Mouse (Mus musculus): ENCODE data around the gene Gbx1. TPM values are rescaled to one million over a fixed set of nuclear protein-coding genes. Genes with fewer than 3 reads are reported as not detected.
A peak's percentile ranks its signal among the peaks of the same experiment; 100 is the strongest.

The Gbx1 gene
- total and polyA plus RNA-seq, 2 experiments from 2014 or later = not detected

DNA sequence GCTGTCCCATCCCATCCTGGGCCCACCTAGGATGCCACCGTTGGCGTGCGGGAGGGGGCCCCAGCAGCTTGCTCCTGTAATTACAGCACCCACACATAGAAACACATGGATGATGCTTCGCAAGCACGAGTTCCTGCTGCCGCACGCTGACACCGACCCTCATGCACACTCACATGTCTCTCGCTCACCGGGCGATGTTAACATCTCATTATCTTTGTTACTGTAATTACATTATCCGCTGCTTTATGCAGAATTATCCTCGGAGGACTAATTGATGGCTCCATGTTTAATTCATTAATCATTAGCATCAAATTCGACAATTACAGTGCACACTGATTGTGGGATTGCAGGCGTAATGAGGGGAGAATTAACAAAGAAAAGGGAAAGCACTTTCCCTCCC, 32.0 kb downstream of the Gbx1 start:
- no peak overlapping the region for H3K4me2 ChIP-seq (ENCODE audit: low read depth, low read length)
- peaks cover 94% of the 10 kb centered on the region for H3K36me3 ChIP-seq (replicated peaks; ENCODE audit: control insufficient read depth, insufficient read depth, low read length)
- ATAC-seq (ENCODE audit: insufficient read depth, low read depth) = no peak
- H3K27me3 ChIP-seq (ENCODE audit: control insufficient read depth, insufficient read depth, low read length) = no peaks in the 10 kb centered on the region
- WGBS = 93% methylated on average over 15 of the region's 15 CpGs
- no peak overlapping the region for H3K9ac ChIP-seq (replicated peaks; ENCODE audit: low read depth, low read length)
- H3K9me3 ChIP-seq (replicated peaks; ENCODE audit: control insufficient read depth, low read length) = no peaks in the 10 kb centered on the region
- no peak overlapping the region for H3K27ac ChIP-seq (ENCODE audit: low read depth)
- no peaks in the 10 kb centered on the region for H3K4me1 ChIP-seq (ENCODE audit: control insufficient read depth, insufficient read depth)
- TF ChIP-seq EP300 (IDR thresholded peaks at IDR 0.05; ENCODE audit: low read depth) = no peak
- no peak for TF ChIP-seq CTCF (IDR thresholded peaks at IDR 0.05; ENCODE audit: low read depth)
- no peak overlapping the region for H3K4me3 ChIP-seq (ENCODE audit: low read depth, low read length)
- no peak for DNase-seq (ENCODE audit: low spot score)

DNA sequence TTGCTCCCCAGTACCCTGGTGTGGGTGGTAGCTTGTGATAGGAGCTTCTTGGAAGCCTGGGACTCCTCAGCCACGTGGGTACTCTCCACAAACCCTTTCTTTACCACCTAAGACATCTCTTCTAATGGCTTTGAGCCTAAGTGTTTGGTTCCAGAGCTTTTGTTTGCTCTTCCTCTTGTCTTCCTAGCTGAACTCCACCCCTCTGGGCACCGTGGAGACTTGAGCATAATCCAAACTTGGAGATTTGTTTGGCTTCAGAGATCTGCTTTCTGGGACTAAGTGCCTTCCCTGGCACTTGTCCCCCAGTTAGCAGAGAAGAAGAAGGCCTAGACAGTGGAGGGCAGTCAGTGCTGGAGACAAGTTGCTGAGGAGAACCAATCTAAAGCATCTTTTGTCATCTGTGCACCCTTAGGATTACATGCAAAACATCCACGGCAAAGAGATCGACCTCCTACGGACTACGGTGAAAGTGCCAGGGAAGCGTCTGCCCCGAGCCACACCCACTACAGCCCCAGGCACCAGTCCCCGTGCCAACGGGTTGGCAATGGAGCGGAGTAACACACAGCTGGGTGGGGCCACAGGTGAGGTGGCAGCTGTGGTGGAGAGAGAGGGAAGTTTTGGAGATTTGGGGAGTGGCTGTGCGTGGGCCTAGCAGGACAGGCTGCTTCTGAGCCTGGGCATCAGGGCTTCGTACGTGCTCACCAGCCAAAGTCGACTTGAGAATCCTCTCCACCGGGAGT, 34.3 kb downstream of the Gbx1 start:
- Histone ChIP-seq H3K4me2 (ENCODE audit: low read depth, low read length) (no peak overlapping the region), H3K27ac (ENCODE audit: low read depth) (no peak overlapping the region), H3K27me3 (ENCODE audit: control insufficient read depth, insufficient read depth, low read length) (no peaks in the 10 kb centered on the region), H3K4me1 (ENCODE audit: control insufficient read depth, insufficient read depth) (no peaks in the 10 kb centered on the region), H3K4me3 (ENCODE audit: low read depth, low read length) (no peak overlapping the region), H3K9me3 (replicated peaks; ENCODE audit: control insufficient read depth, low read length) (no peaks in the 10 kb centered on the region), H3K36me3 (replicated peaks; ENCODE audit: control insufficient read depth, insufficient read depth, low read length) (peaks cover 94% of the 10 kb centered on the region), H3K9ac (replicated peaks; ENCODE audit: low read depth, low read length) (no peak overlapping the region)
- WGBS = 83% methylated on average over 16 of the region's 16 CpGs
- no peak for TF ChIP-seq EP300 (IDR thresholded peaks at IDR 0.05; ENCODE audit: low read depth)
- ATAC-seq (ENCODE audit: insufficient read depth, low read depth) = no peak
- no peak for DNase-seq (ENCODE audit: low spot score)

DNA sequence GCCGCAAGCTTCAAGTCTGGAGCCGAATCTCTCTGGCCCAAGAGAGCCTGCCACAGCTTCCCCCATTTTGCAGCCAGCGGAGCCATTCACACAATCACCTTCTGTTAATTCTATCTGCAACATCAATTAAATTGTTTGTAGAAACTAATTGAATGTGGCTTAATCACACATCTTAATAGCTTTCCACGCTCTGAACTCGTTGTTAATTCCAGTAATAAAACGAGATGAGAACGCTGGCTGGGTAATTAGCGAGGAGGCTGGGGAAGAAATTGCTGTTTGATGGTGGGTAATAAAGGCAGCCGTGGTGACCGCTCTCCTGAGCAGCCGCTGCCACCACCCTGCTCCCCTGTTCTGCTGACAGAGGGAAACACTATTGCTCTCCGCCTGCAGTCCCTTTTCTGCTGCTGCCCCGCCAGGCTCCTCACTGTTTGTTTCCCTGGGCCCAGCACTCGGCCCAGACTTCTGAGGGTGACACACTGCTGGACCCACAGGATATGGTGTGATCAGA, 36.5 kb downstream of the Gbx1 start:
- DNase-seq (ENCODE audit: low spot score) (no peak), ATAC-seq (ENCODE audit: insufficient read depth, low read depth) (no peak)
- no peaks in the 10 kb centered on the region for H3K4me1 ChIP-seq (ENCODE audit: control insufficient read depth, insufficient read depth)
- no peaks in the 10 kb centered on the region for H3K27me3 ChIP-seq (ENCODE audit: control insufficient read depth, insufficient read depth, low read length)
- no peak overlapping the region for H3K4me2 ChIP-seq (ENCODE audit: low read depth, low read length)
- no peak overlapping the region for H3K4me3 ChIP-seq (ENCODE audit: low read depth, low read length)
- no peaks in the 10 kb centered on the region for H3K9me3 ChIP-seq (replicated peaks; ENCODE audit: control insufficient read depth, low read length)
- TF ChIP-seq CTCF (IDR thresholded peaks at IDR 0.05; ENCODE audit: low read depth) (no peak), EP300 (IDR thresholded peaks at IDR 0.05; ENCODE audit: low read depth) (no peak)
- WGBS = 88% methylated on average over 14 of the region's 14 CpGs
- H3K36me3 ChIP-seq (replicated peaks; ENCODE audit: control insufficient read depth, insufficient read depth, low read length) = peaks cover 91% of the 10 kb centered on the region
- H3K27ac ChIP-seq (ENCODE audit: low read depth) = no peak overlapping the region
- no peak overlapping the region for H3K9ac ChIP-seq (replicated peaks; ENCODE audit: low read depth, low read length)

GRCm38 (mm10) chr5:24486738-24487137, 40.3 kb downstream of the Gbx1 start:
- H3K36me3 ChIP-seq (replicated peaks; ENCODE audit: control insufficient read depth, insufficient read depth, low read length) = peaks cover 79% of the 10 kb centered on the region
- WGBS = 83% methylated on average over 5 of the region's 5 CpGs
- DNase-seq (ENCODE audit: low spot score) = no peak

DNA sequence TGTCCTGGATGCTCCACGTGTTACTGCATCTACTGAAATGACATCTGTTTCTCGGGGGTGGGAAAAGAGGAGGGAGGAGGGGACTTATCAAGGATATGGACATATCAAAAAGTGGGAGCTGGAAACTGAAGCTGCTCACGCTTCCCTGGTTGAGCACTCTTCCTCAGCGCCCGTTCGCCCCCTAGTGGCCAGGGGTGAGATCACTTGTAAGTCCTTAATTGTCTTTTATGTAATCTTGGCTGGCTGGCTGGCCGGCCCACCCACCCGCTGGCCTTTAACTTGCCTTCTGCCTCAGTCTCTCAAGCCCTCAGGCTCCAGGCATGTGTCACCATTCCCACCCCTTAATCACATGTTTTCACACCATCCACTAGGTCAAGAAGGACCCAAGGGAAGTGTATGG, 40.9 kb downstream of the Gbx1 start:
- Histone ChIP-seq H3K27me3 (ENCODE audit: control insufficient read depth, insufficient read depth, low read length) (no peaks in the 10 kb centered on the region), H3K9me3 (replicated peaks; ENCODE audit: control insufficient read depth, low read length) (no peaks in the 10 kb centered on the region), H3K36me3 (replicated peaks; ENCODE audit: control insufficient read depth, insufficient read depth, low read length) (peaks cover 76% of the 10 kb centered on the region), H3K4me3 (ENCODE audit: low read depth, low read length) (no peak overlapping the region), H3K27ac (ENCODE audit: low read depth) (no peak overlapping the region), H3K4me2 (ENCODE audit: low read depth, low read length) (no peak overlapping the region), H3K4me1 (ENCODE audit: control insufficient read depth, insufficient read depth) (no peaks in the 10 kb centered on the region), H3K9ac (replicated peaks; ENCODE audit: low read depth, low read length) (no peak overlapping the region)
- DNase-seq (ENCODE audit: low spot score) (peak; percentile 77), ATAC-seq (ENCODE audit: insufficient read depth, low read depth) (no peak)
- TF ChIP-seq EP300 (IDR thresholded peaks at IDR 0.05; ENCODE audit: low read depth) = no peak
- TF ChIP-seq CTCF (IDR thresholded peaks at IDR 0.05; ENCODE audit: low read depth) = peak; percentile 85
- 3% methylated on average over 8 of the region's 8 CpGs for WGBS

More at GRCm38 (mm10) chr5:24486738-24487137, 40.3 kb downstream of the Gbx1 start:
- no peak overlapping the region for H3K9ac ChIP-seq (replicated peaks; ENCODE audit: low read depth, low read length)
- no peak overlapping the region for H3K27ac ChIP-seq (ENCODE audit: low read depth)
- TF ChIP-seq EP300 (IDR thresholded peaks at IDR 0.05; ENCODE audit: low read depth) = no peak
- no peak for TF ChIP-seq CTCF (IDR thresholded peaks at IDR 0.05; ENCODE audit: low read depth)
- ATAC-seq (ENCODE audit: insufficient read depth, low read depth) = no peak
- H3K27me3 ChIP-seq (ENCODE audit: control insufficient read depth, insufficient read depth, low read length) = no peaks in the 10 kb centered on the region
- H3K4me2 ChIP-seq (ENCODE audit: low read depth, low read length) = no peak overlapping the region
- no peaks in the 10 kb centered on the region for H3K9me3 ChIP-seq (replicated peaks; ENCODE audit: control insufficient read depth, low read length)
- no peaks in the 10 kb centered on the region for H3K4me1 ChIP-seq (ENCODE audit: control insufficient read depth, insufficient read depth)
- H3K4me3 ChIP-seq (ENCODE audit: low read depth, low read length) = no peak overlapping the region

DNA sequence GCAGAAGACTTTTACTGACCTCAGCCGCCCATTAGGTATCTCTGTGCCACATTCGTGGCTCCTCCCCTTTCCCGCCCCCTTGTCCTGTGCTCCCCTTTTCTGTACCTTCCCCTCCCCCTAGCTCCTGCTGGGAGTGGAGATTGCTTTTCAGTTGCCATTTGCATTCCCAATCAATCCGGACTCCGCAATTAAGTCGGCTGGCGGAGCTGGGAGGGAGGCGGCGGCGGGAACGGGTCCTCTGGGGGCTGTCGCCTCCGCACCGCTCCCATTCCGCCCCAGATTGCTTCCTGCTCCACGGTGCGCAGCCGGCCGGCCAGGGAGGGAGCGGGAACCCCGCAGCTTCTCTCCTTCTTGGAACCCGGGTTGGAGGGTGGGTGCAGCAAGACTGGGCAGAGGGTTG, 42.0 kb downstream of the Gbx1 start:
- Histone ChIP-seq H3K4me3 (ENCODE audit: low read depth, low read length) (no peak overlapping the region), H3K4me2 (ENCODE audit: low read depth, low read length) (no peak overlapping the region)
- DNase-seq (ENCODE audit: low spot score) = no peak

More for the DNA sequence above, 42.0 kb downstream of the Gbx1 start:
- 42% methylated on average over 22 of the region's 22 CpGs for WGBS
- Histone ChIP-seq H3K9ac (replicated peaks; ENCODE audit: low read depth, low read length) (no peak overlapping the region), H3K27ac (ENCODE audit: low read depth) (no peak overlapping the region), H3K36me3 (replicated peaks; ENCODE audit: control insufficient read depth, insufficient read depth, low read length) (peaks cover 76% of the 10 kb centered on the region), H3K9me3 (replicated peaks; ENCODE audit: control insufficient read depth, low read length) (no peaks in the 10 kb centered on the region), H3K27me3 (ENCODE audit: control insufficient read depth, insufficient read depth, low read length) (no peaks in the 10 kb centered on the region), H3K4me1 (ENCODE audit: control insufficient read depth, insufficient read depth) (no peaks in the 10 kb centered on the region)
- ATAC-seq (ENCODE audit: insufficient read depth, low read depth) = no peak
- TF ChIP-seq EP300 (IDR thresholded peaks at IDR 0.05; ENCODE audit: low read depth) (no peak), CTCF (IDR thresholded peaks at IDR 0.05; ENCODE audit: low read depth) (no peak)
